Mouse (Mus musculus) heart, postnatal 0 days (tissue): Measurements from ENCODE around the gene Ppme1. TPM values are rescaled to one million over a fixed set of nuclear protein-coding genes. Genes with fewer than 3 reads are reported as not detected.

Experiments
- ATAC-seq: fragments of 200-750 bp; cut with Nextera tagmentation; 2 replicates; pipeline ENCODE4 v1.8.0; 2017; ENCODE audit warnings: low read depth, moderate number of reproducible peaks, moderate library complexity; ENCODE audit not compliant: insufficient read depth
- DNase-seq: peaks from one replicate; pipeline ENCODE4 v3.0.0-alpha.2; 2016; ENCODE audit warnings: low spot score
- H3K27ac ChIP-seq: fragments of 300-500 bp; sonication (generic); 2 replicates; pipeline ENCODE4 v1.5.1; 2014; ENCODE audit warnings: low read depth, mild to moderate bottlenecking
- H3K27me3 ChIP-seq: fragments of 300-500 bp; sonication (generic); 2 replicates; pipeline ENCODE4 v1.6.1; 2014; ENCODE audit warnings: low read length, mixed read lengths; ENCODE audit not compliant: control insufficient read depth, insufficient read depth
- H3K36me3 ChIP-seq: fragments of 300-500 bp; sonication (generic); replicated peaks from 2 replicates; pipeline ENCODE4 v1.6.1; 2014; ENCODE audit warnings: low read length, mixed read lengths; ENCODE audit not compliant: control insufficient read depth, insufficient read depth
- H3K4me1 ChIP-seq: fragments of 300-500 bp; sonication (generic); 2 replicates; pipeline ENCODE4 v1.6.1; 2014; ENCODE audit warnings: antibody characterized with exemption; ENCODE audit not compliant: control insufficient read depth, insufficient read depth
- H3K4me2 ChIP-seq: fragments of 300-500 bp; sonication (generic); 2 replicates; pipeline ENCODE4 v1.6.1; 2014; ENCODE audit warnings: low read depth, mild to moderate bottlenecking, low read length, moderate library complexity
- H3K4me3 ChIP-seq: fragments of 300-500 bp; sonication (generic); 2 replicates; pipeline ENCODE4 v1.5.1; 2014; ENCODE audit warnings: low read depth, low read length
- H3K9ac ChIP-seq: fragments of 300-500 bp; sonication (generic); replicated peaks from 2 replicates; pipeline ENCODE4 v1.6.1; 2014; ENCODE audit warnings: low read depth, low read length, mixed read lengths
- H3K9me3 ChIP-seq: fragments of 300-500 bp; sonication (generic); replicated peaks from 2 replicates; pipeline ENCODE4 v1.6.1; 2016; ENCODE audit warnings: low read length; ENCODE audit not compliant: control insufficient read depth
- CTCF ChIP-seq: IDR thresholded peaks from 2 replicates; pipeline ENCODE4 v1.5.1; 2016; ENCODE audit warnings: antibody characterized with exemption, control low read depth, low read depth
- EP300 ChIP-seq: IDR thresholded peaks from 2 replicates; pipeline ENCODE4 v1.6.1; 2016; ENCODE audit warnings: antibody characterized with exemption, low read depth
- WGBS: fragments of 180-500 bp; shearing (Covaris S2); extraction: QIAGEN DNeasy Blood & Tissue Kit; methylation state at CpG from one replicate; pipeline ENCODE4 v1.1.7; 2014; 5-methylcytosine and 5-hydroxymethylcytosine counted together
- polyA plus RNA-seq: library from polyadenylated mRNA; unstranded; fragments of >200 nt; fragmentation: Nextera tagmentation; extraction: Ambion mirVana; gene quantifications from 2 replicates; pipeline ENCODE4 v1.2.1, GENCODE M21; 2015
- total RNA-seq: library from RNA; depleted of rRNA; stranded (reverse); fragments of >200 nt; gene quantifications from 2 replicates; pipeline ENCODE4 v1.2.3, GENCODE M21; 2014; ENCODE audit warnings: low replicate concordance

The Ppme1 gene
- total and polyA plus RNA-seq, 2 experiments from 2014 or later = 48.7 to 80.3 TPM

GRCm38 (mm10) chr7:100325482-100325881 lies 46.6 kb downstream of the Ppme1 start:
- DNase-seq (no peak), ATAC-seq (no peak)
- H3K27me3 ChIP-seq = no peaks in the 10 kb centered on the region
- H3K4me3 ChIP-seq = no peak overlapping the region
- peaks cover 39% of the 10 kb centered on the region for H3K36me3 ChIP-seq
- no peak overlapping the region for H3K9ac ChIP-seq
- no peaks in the 10 kb centered on the region for H3K4me1 ChIP-seq
- no peaks in the 10 kb centered on the region for H3K9me3 ChIP-seq
- TF ChIP-seq CTCF (peak; percentile 79), EP300 (no peak)
- WGBS = 73% methylated on average over 6 of the region's 6 CpGs
- H3K27ac ChIP-seq = no peak overlapping the region
- H3K4me2 ChIP-seq = no peak overlapping the region

- Histone ChIP-seq H3K9me3 (no peaks in the 10 kb centered on the region), H3K27ac (no peak overlapping the region), H3K4me2 (no peak overlapping the region), H3K4me3 (no peak overlapping the region), H3K36me3 (peaks cover 30% of the 10 kb centered on the region), H3K4me1 (no peaks in the 10 kb centered on the region), H3K27me3 (no peaks in the 10 kb centered on the region), H3K9ac (no peak overlapping the region)
- no peak for DNase-seq
- TF ChIP-seq CTCF = no peak
- no peak for TF ChIP-seq EP300
- WGBS = 23% methylated on average over 3 of the region's 3 CpGs
- ATAC-seq = no peak
Observed at GRCm38 (mm10) chr7:100323721-100324120, 48.4 kb downstream of the Ppme1 start.

- Histone ChIP-seq H3K27me3 (no peaks in the 10 kb centered on the region), H3K4me1 (no peaks in the 10 kb centered on the region), H3K9me3 (no peaks in the 10 kb centered on the region), H3K4me3 (no peak overlapping the region), H3K36me3 (peaks cover 24% of the 10 kb centered on the region; the same call in 1 of the 2 replicates), H3K4me2 (no peak overlapping the region), H3K9ac (no peak overlapping the region), H3K27ac (no peak overlapping the region)
- no peak for DNase-seq
- 56% methylated on average over 5 of the region's 5 CpGs for WGBS
- no peak for ATAC-seq
- TF ChIP-seq EP300 (no peak), CTCF (no peak)
Observed at GRCm38 (mm10) chr7:100317534-100317933, 54.6 kb downstream of the Ppme1 start.

DNA sequence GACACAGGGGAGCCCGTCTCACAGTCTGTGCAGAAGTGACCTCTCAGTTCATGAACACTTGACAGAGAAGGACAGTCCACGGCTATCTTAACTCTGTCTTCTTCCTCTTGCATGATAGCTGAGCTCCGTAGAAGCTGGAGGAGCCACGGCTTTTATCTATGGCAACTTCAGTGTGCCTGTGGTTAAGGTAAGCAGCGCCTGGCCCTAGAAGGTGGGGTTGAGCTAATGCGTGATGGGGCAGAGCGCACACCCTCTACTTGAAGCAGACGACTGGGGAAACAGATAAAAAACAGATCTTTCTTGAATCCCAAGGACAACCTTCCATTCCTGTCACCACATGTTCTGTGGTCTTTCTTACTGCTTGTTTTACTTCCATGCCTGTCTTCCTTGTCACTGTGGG lies 55.2 kb downstream of the Ppme1 start:
- H3K4me1 ChIP-seq = no peaks in the 10 kb centered on the region
- no peak overlapping the region for H3K27ac ChIP-seq
- H3K4me2 ChIP-seq = no peak overlapping the region
- no peak overlapping the region for H3K4me3 ChIP-seq
- no peak for TF ChIP-seq CTCF
- no peak for TF ChIP-seq EP300
- 66% methylated on average over 8 of the region's 8 CpGs for WGBS
- H3K36me3 ChIP-seq = peaks cover 24% of the 10 kb centered on the region; the same call in 1 of the 2 replicates
- DNase-seq = no peak
- no peak overlapping the region for H3K9ac ChIP-seq
- ATAC-seq = no peak
- no peaks in the 10 kb centered on the region for H3K27me3 ChIP-seq
- H3K9me3 ChIP-seq = no peaks in the 10 kb centered on the region

DNA sequence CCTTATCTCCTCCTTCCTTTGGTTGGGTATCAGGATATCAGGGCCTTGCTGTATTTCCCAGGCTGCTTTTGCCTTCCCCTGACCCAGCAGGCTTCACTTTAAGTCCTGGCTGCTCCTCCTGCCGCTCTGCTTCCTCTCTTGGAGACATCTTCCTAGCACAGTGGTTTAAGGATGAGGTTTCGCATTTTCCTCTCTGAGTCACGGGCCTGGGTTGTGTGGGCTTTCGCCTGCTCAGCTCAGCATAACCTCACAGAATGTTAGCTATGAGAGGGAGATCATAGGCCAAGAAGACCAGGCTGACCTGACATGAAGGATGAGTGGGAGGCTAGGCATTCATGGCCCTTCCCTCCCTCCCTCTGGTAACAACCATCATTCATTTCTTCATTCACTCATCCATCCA lies 59.4 kb downstream of the Ppme1 start:
- no peak overlapping the region for H3K27ac ChIP-seq
- H3K9me3 ChIP-seq = no peaks in the 10 kb centered on the region
- no peak overlapping the region for H3K4me3 ChIP-seq

DNA sequence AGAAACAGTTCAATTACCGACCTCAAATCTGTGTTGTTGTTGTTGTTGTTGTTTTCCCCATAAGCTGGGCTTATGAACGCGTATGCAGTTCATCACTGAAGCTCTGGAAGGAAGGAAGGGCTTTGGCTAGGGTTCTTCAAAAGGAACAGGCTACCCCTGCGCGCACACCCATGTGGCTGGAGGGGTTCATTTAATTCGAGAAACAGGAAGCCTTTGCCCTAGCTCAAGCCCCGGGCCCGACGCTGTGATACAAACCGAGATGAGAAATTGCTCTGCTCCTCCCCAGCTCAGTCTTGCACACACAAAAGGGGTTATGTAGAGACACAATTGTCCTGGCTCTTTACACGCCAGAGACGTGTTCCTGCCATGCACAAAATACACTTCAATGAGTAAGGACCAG lies 61.8 kb downstream of the Ppme1 start:
- H3K27ac ChIP-seq = no peak overlapping the region

More for the DNA sequence above, 59.4 kb downstream of the Ppme1 start:
- Histone ChIP-seq H3K36me3 (peaks cover 17% of the 10 kb centered on the region; the same call in 1 of the 2 replicates), H3K9ac (no peak overlapping the region), H3K27me3 (no peaks in the 10 kb centered on the region), H3K4me1 (peaks cover 7% of the 10 kb centered on the region; the same call in 1 of the 2 replicates), H3K4me2 (no peak overlapping the region)
- TF ChIP-seq CTCF = no peak
- no peak for TF ChIP-seq EP300
- ATAC-seq = no peak
- WGBS = 65% methylated on average over 4 of the region's 4 CpGs
- no peak for DNase-seq

More for the DNA sequence above, 61.8 kb downstream of the Ppme1 start:
- DNase-seq (no peak), ATAC-seq (no peak)
- no peaks in the 10 kb centered on the region for H3K9me3 ChIP-seq
- H3K36me3 ChIP-seq = 0 out of 2 replicates have a peak, but pooled peaks cover 5% of the 10 kb centered on the region
- TF ChIP-seq EP300 (no peak), CTCF (no peak)
- 74% methylated on average over 12 of the region's 12 CpGs for WGBS
- no peak overlapping the region for H3K4me3 ChIP-seq
- H3K27me3 ChIP-seq = no peaks in the 10 kb centered on the region
- peaks cover 7% of the 10 kb centered on the region; the same call in 1 of the 2 replicates for H3K4me1 ChIP-seq
- H3K4me2 ChIP-seq = no peak overlapping the region
- H3K9ac ChIP-seq = no peak overlapping the region
